Mouse (Mus musculus) heart, postnatal 0 days (tissue): ENCODE data around the gene Top2a. TPM values are rescaled to one million over a fixed set of nuclear protein-coding genes. Genes with fewer than 3 reads are reported as not detected.

Source experiments
- ATAC-seq: fragments of 200-750 bp; cut with Nextera tagmentation; 2 replicates; pipeline ENCODE4 v1.8.0; 2017; ENCODE audit warnings: low read depth, moderate number of reproducible peaks, moderate library complexity; ENCODE audit not compliant: insufficient read depth
- DNase-seq: peaks from one replicate; pipeline ENCODE4 v3.0.0-alpha.2; 2016; ENCODE audit warnings: low spot score
- H3K27ac ChIP-seq: fragments of 300-500 bp; sonication (generic); 2 replicates; pipeline ENCODE4 v1.5.1; 2014; ENCODE audit warnings: low read depth, mild to moderate bottlenecking
- H3K27me3 ChIP-seq: fragments of 300-500 bp; sonication (generic); 2 replicates; pipeline ENCODE4 v1.6.1; 2014; ENCODE audit warnings: low read length, mixed read lengths; ENCODE audit not compliant: control insufficient read depth, insufficient read depth
- H3K36me3 ChIP-seq: fragments of 300-500 bp; sonication (generic); replicated peaks from 2 replicates; pipeline ENCODE4 v1.6.1; 2014; ENCODE audit warnings: low read length, mixed read lengths; ENCODE audit not compliant: control insufficient read depth, insufficient read depth
- H3K4me1 ChIP-seq: fragments of 300-500 bp; sonication (generic); 2 replicates; pipeline ENCODE4 v1.6.1; 2014; ENCODE audit warnings: antibody characterized with exemption; ENCODE audit not compliant: control insufficient read depth, insufficient read depth
- H3K4me2 ChIP-seq: fragments of 300-500 bp; sonication (generic); 2 replicates; pipeline ENCODE4 v1.6.1; 2014; ENCODE audit warnings: low read depth, mild to moderate bottlenecking, low read length, moderate library complexity
- H3K4me3 ChIP-seq: fragments of 300-500 bp; sonication (generic); 2 replicates; pipeline ENCODE4 v1.5.1; 2014; ENCODE audit warnings: low read depth, low read length
- H3K9ac ChIP-seq: fragments of 300-500 bp; sonication (generic); replicated peaks from 2 replicates; pipeline ENCODE4 v1.6.1; 2014; ENCODE audit warnings: low read depth, low read length, mixed read lengths
- H3K9me3 ChIP-seq: fragments of 300-500 bp; sonication (generic); replicated peaks from 2 replicates; pipeline ENCODE4 v1.6.1; 2016; ENCODE audit warnings: low read length; ENCODE audit not compliant: control insufficient read depth
- CTCF ChIP-seq: IDR thresholded peaks from 2 replicates; pipeline ENCODE4 v1.5.1; 2016; ENCODE audit warnings: antibody characterized with exemption, control low read depth, low read depth
- EP300 ChIP-seq: IDR thresholded peaks from 2 replicates; pipeline ENCODE4 v1.6.1; 2016; ENCODE audit warnings: antibody characterized with exemption, low read depth
- WGBS: fragments of 180-500 bp; shearing (Covaris S2); extraction: QIAGEN DNeasy Blood & Tissue Kit; methylation state at CpG from one replicate; pipeline ENCODE4 v1.1.7; 2014; 5-methylcytosine and 5-hydroxymethylcytosine counted together
- polyA plus RNA-seq: library from polyadenylated mRNA; unstranded; fragments of >200 nt; fragmentation: Nextera tagmentation; extraction: Ambion mirVana; gene quantifications from 2 replicates; pipeline ENCODE4 v1.2.1, GENCODE M21; 2015
- total RNA-seq: library from RNA; depleted of rRNA; stranded (reverse); fragments of >200 nt; gene quantifications from 2 replicates; pipeline ENCODE4 v1.2.3, GENCODE M21; 2014; ENCODE audit warnings: low replicate concordance

Top2a gene
- total and polyA plus RNA-seq, 2 experiments from 2014 or later: 38.2 to 52.9 TPM

DNA sequence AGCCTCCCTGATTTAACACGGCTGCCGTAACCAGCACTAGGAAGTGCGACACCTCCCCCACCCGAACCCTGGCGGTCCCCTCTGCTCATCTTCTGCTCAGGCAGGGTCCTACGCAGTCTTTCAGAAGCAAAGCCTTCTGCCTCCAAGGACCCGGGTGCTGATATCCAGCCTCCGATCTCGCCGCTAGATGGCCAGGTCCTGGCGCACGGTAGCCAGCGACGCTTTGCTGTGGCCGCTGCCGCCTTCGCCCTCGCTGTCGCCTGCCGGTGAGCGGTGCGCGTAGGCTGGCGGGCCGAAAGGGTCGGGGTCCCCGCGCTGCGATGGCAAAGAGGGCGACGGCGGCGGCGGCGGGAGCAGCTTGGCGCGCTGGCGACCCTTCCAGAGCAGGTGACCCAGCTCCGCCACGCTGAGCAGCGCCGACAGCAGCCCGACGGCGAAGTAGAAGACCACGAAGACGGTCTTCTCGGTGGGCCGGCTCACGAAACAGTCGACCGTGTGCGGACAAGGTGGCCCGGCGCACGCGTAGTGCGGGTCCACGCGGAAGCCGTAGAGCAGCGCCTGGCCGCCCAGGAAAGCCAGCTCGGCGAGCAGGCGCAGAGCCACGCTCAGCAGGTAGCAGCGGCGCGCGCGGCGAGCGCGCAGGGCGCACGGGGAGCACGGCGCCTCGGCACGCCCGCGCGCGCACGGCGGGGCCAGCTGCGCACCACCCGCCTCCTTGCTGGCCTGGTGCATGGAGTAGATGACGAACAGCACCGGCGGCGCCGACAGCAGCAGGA, 41.8 kb downstream of the Top2a start:
- Histone ChIP-seq H3K4me3 (peak overlapping the region; percentile 62), H3K4me1 (peaks cover 6% of the 10 kb centered on the region), H3K27ac (no peak overlapping the region; the same call in 1 of the 2 replicates), H3K9ac (peak overlapping the region; percentile 58), H3K4me2 (peak overlapping the region; percentile 97), H3K9me3 (no peaks in the 10 kb centered on the region), H3K27me3 (no peaks in the 10 kb centered on the region), H3K36me3 (no peaks in the 10 kb centered on the region)
- ATAC-seq (peak; percentile 66), DNase-seq (no peak)
- under 1% methylated on average over 93 of the region's 94 CpGs for WGBS
- no peak for TF ChIP-seq EP300
- peak; percentile 57 for TF ChIP-seq CTCF

- WGBS: 41% methylated on average over 20 of the region's 20 CpGs
- Histone ChIP-seq H3K27ac (no peak overlapping the region; the same call in 1 of the 2 replicates), H3K36me3 (no peaks in the 10 kb centered on the region), H3K27me3 (no peaks in the 10 kb centered on the region), H3K9me3 (no peaks in the 10 kb centered on the region), H3K4me3 (peak overlapping the region; percentile 62), H3K4me1 (peaks cover 6% of the 10 kb centered on the region), H3K9ac (peak overlapping the region; percentile 58), H3K4me2 (peak overlapping the region; percentile 97)
- no peak for DNase-seq
- TF ChIP-seq EP300: no peak
- TF ChIP-seq CTCF: no peak
- no peak for ATAC-seq
These were observed 42.5 kb downstream of the Top2a start for GRCm38 (mm10) chr11:98981289-98981996.

DNA sequence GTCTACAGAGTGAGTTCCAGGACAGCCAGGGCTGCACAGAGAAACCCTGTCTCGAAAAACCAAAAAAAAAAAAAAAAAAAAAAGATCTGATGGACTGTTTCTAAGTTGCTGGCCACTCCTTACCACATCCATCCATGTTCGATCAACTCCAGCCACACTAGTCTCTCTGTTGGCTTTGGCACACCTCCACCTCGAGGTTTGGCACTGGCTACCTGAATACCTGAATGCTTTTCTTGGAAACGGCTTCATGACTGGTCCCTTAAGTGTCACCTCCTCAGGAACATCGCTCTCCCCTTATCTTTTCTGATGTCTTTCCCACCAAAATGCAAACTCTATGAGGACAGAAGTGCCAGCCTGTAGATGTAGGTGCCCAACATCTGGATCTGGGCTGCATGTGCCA, 44.6 kb downstream of the Top2a start:
- TF ChIP-seq EP300 (no peak), CTCF (no peak)
- no peaks in the 10 kb centered on the region; the same call in 1 of the 2 replicates for H3K4me1 ChIP-seq
- H3K9me3 ChIP-seq: no peaks in the 10 kb centered on the region
- no peak for ATAC-seq
- WGBS: 66% methylated on average over 4 of the region's 5 CpGs
- no peak overlapping the region for H3K9ac ChIP-seq
- no peak overlapping the region for H3K27ac ChIP-seq
- no peak overlapping the region for H3K4me3 ChIP-seq
- peaks cover 8% of the 10 kb centered on the region; the same call in 1 of the 2 replicates for H3K36me3 ChIP-seq
- H3K27me3 ChIP-seq: no peaks in the 10 kb centered on the region
- H3K4me2 ChIP-seq: no peak overlapping the region
- no peak for DNase-seq

DNA sequence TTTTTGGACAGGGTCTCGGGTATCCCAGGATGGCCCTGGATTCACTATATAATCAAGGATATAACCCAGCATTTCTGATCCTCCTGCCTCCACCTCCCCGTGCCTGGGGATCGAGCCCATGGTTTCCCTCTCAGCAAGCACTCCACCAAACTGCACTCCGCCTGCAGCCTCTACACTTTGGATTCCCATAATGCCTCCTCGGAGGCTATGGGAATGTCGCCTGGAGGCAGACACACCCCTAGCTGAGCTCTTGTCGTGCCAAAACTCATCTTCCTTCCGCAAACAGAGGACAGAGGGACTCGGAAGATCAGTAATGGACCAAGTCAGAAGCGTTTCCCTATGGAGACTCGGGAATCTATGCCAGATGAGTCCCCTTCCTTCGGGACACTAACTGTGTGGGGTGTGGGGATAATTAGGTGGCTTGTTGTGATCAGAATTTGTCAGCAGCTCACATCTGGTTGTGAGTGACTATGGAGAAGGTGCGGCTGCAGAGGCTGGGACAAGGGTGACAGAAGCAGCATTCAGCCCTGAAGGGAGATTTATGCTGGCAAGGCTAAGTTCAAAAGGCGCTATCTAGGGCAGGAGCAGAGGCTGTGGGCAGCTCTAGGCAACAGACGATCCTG, 45.4 kb downstream of the Top2a start:
- Histone ChIP-seq H3K4me1 (no peaks in the 10 kb centered on the region; the same call in 1 of the 2 replicates), H3K4me3 (no peak overlapping the region), H3K27ac (no peak overlapping the region), H3K36me3 (peaks cover 15% of the 10 kb centered on the region), H3K9me3 (no peaks in the 10 kb centered on the region), H3K4me2 (no peak overlapping the region), H3K27me3 (no peaks in the 10 kb centered on the region), H3K9ac (no peak overlapping the region)
- 51% methylated on average over 15 of the region's 15 CpGs for WGBS
- ATAC-seq (no peak), DNase-seq (no peak)
- TF ChIP-seq EP300 (no peak), CTCF (no peak)

DNA sequence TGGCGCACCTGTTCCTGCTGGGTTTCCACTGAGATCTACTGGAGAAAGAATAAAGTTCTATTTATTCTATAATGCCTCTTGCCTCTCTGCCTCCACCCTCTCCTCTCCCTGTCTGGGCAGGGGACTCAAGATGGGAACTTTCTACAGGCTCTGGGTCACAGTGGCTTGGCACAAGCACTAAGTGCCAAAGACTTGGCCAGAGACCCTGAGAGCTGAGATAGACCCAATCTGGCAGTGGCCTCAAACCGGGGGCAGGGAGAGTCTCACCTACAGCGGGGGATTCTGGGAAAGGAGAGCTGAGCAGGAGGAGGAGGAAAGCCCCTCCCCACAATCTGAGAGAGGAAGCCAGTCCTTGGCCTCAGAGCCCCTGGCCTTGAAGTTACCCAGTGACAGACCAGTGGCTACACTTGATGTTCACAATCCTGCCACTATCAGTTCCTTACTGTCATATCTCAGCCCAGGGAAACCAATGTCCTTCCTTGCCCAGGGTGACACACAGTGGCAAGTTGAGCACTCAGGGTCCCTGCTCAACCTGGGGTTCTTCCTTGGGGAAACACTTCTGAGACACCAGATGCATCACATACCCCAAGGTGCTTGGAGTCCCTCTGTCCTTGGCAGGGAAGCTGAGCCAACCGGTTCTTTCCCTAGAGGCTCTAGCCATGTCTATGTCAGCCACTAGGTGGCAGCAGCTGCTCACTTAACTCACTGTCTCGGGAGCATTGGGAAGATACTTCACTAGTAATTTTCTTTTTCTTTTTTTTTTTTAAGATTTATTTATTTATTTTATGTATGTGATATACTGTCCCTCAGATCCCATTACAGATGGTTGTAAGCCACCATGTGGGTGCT, 48.9 kb downstream of the Top2a start:
- Histone ChIP-seq H3K4me3 (no peak overlapping the region), H3K9me3 (no peaks in the 10 kb centered on the region), H3K36me3 (peaks cover 44% of the 10 kb centered on the region), H3K9ac (no peak overlapping the region), H3K4me1 (peaks cover 8% of the 10 kb centered on the region; the same call in 1 of the 2 replicates), H3K27ac (no peak overlapping the region), H3K27me3 (no peaks in the 10 kb centered on the region), H3K4me2 (no peak overlapping the region)
- DNase-seq (no peak), ATAC-seq (0 out of 2 replicates have a peak, but pooled peaks have one; percentile 15)
- WGBS: 50% methylated on average over 5 of the region's 5 CpGs
- TF ChIP-seq EP300 (no peak), CTCF (peak; percentile 76)
